Mouse (Mus musculus): Measurements from ENCODE around the gene Slc25a41. TPM values are rescaled to one million over a fixed set of nuclear protein-coding genes. Genes with fewer than 3 reads are reported as not detected.
"Not testable (repeated sequence)": the region's sequence is repeated elsewhere in the genome, so short reads cannot be mapped to it uniquely, and the experiment has no call there.

The Slc25a41 gene
- polyA plus RNA-seq, 1 experiment from 2014 or later, result not detected

GRCm38 (mm10) chr17:57056246-57056645 lies 14.8 kb upstream of the Slc25a41 start:
- H3K4me2 ChIP-seq (ENCODE audit: low read depth, low read length), result no peak overlapping the region; the same call in 1 of the 2 replicates
- H3K9me3 ChIP-seq (ENCODE audit: low read length), result no peaks in the 10 kb centered on the region
- TF ChIP-seq CTCF (IDR thresholded peaks at IDR 0.05; ENCODE audit: low read depth), result no peak
- no peak for TF ChIP-seq EP300 (IDR thresholded peaks at IDR 0.05; ENCODE audit: low read depth)
- H3K36me3 ChIP-seq (replicated peaks; ENCODE audit: insufficient read depth, low read length), result peaks cover 22% of the 10 kb centered on the region
- H3K4me1 ChIP-seq (ENCODE audit: insufficient read depth), result peaks cover 20% of the 10 kb centered on the region
- H3K9ac ChIP-seq (replicated peaks), result no peak overlapping the region
- no peak for DNase-seq
- WGBS (ENCODE audit: insufficient replicate concordance), result 60% methylated on average over 3 of the region's 3 CpGs
- H3K27ac ChIP-seq (ENCODE audit: low read depth), result peak overlapping the region; percentile 67
- peak; percentile 28 for ATAC-seq
- H3K27me3 ChIP-seq (ENCODE audit: insufficient read depth, low read length), result peaks cover 13% of the 10 kb centered on the region
- no peak overlapping the region for H3K4me3 ChIP-seq (ENCODE audit: low read depth, low read length)

- H3K4me1 ChIP-seq (ENCODE audit: insufficient read depth); DNase-seq; H3K9ac ChIP-seq (replicated peaks); H3K4me3 ChIP-seq (ENCODE audit: low read depth, low read length); H3K9me3 ChIP-seq (ENCODE audit: low read length); H3K27me3 ChIP-seq (ENCODE audit: insufficient read depth, low read length); H3K27ac ChIP-seq (ENCODE audit: low read depth); ATAC-seq; H3K4me2 ChIP-seq (ENCODE audit: low read depth, low read length): not testable (repeated sequence)
- peak; percentile 56 for TF ChIP-seq CTCF (IDR thresholded peaks at IDR 0.05; ENCODE audit: low read depth)
- 73% methylated on average over 4 of the region's 4 CpGs for WGBS (ENCODE audit: insufficient replicate concordance)
- peaks cover 29% of the 10 kb centered on the region for H3K36me3 ChIP-seq (replicated peaks; ENCODE audit: insufficient read depth, low read length)
Measured at GRCm38 (mm10) chr17:57051679-57052078, 10.2 kb upstream of the Slc25a41 start.

GRCm38 (mm10) chr17:57048816-57049215 lies 7.4 kb upstream of the Slc25a41 start:
- DNase-seq, result no peak
- Histone ChIP-seq H3K4me3 (ENCODE audit: low read depth, low read length) (no peak overlapping the region), H3K4me1 (ENCODE audit: insufficient read depth) (no peaks in the 10 kb centered on the region), H3K27me3 (ENCODE audit: insufficient read depth, low read length) (no peaks in the 10 kb centered on the region), H3K9ac (replicated peaks) (no peak overlapping the region), H3K27ac (ENCODE audit: low read depth) (no peak overlapping the region), H3K9me3 (ENCODE audit: low read length) (no peaks in the 10 kb centered on the region), H3K36me3 (replicated peaks; ENCODE audit: insufficient read depth, low read length) (peaks cover 26% of the 10 kb centered on the region), H3K4me2 (ENCODE audit: low read depth, low read length) (no peak overlapping the region)
- no peak for ATAC-seq
- 70% methylated on average over 3 of the region's 3 CpGs for WGBS (ENCODE audit: insufficient replicate concordance)
- no peak for TF ChIP-seq EP300 (IDR thresholded peaks at IDR 0.05; ENCODE audit: low read depth)
- TF ChIP-seq CTCF (IDR thresholded peaks at IDR 0.05; ENCODE audit: low read depth), result no peak

- Histone ChIP-seq H3K36me3 (replicated peaks; ENCODE audit: insufficient read depth, low read length) (peaks cover 13% of the 10 kb centered on the region; the same call in 1 of the 2 replicates), H3K4me2 (ENCODE audit: low read depth, low read length) (no peak overlapping the region), H3K27me3 (ENCODE audit: insufficient read depth, low read length) (no peaks in the 10 kb centered on the region), H3K9ac (replicated peaks) (no peak overlapping the region), H3K9me3 (ENCODE audit: low read length) (no peaks in the 10 kb centered on the region), H3K4me3 (ENCODE audit: low read depth, low read length) (no peak overlapping the region), H3K27ac (ENCODE audit: low read depth) (no peak overlapping the region), H3K4me1 (ENCODE audit: insufficient read depth) (no peaks in the 10 kb centered on the region)
- 69% methylated on average over 5 of the region's 5 CpGs for WGBS (ENCODE audit: insufficient replicate concordance)
- TF ChIP-seq CTCF (IDR thresholded peaks at IDR 0.05; ENCODE audit: low read depth) (no peak), EP300 (IDR thresholded peaks at IDR 0.05; ENCODE audit: low read depth) (no peak)
- no peak for ATAC-seq
- DNase-seq, result no peak
Measured at GRCm38 (mm10) chr17:57047406-57047805, 6.0 kb upstream of the Slc25a41 start.

GRCm38 (mm10) chr17:57038978-57039377 lies 2.5 kb downstream of the Slc25a41 start:
- Histone ChIP-seq H3K4me1 (ENCODE audit: insufficient read depth) (no peaks in the 10 kb centered on the region; the same call in 1 of the 2 replicates), H3K27ac (ENCODE audit: low read depth) (no peak overlapping the region), H3K4me2 (ENCODE audit: low read depth, low read length) (no peak overlapping the region), H3K27me3 (ENCODE audit: insufficient read depth, low read length) (no peaks in the 10 kb centered on the region), H3K4me3 (ENCODE audit: low read depth, low read length) (no peak overlapping the region), H3K9ac (replicated peaks) (no peak overlapping the region), H3K9me3 (ENCODE audit: low read length) (no peaks in the 10 kb centered on the region), H3K36me3 (replicated peaks; ENCODE audit: insufficient read depth, low read length) (no peaks in the 10 kb centered on the region)
- TF ChIP-seq CTCF (IDR thresholded peaks at IDR 0.05; ENCODE audit: low read depth) (peak; percentile 50), EP300 (IDR thresholded peaks at IDR 0.05; ENCODE audit: low read depth) (no peak)
- DNase-seq (no peak), ATAC-seq (no peak)
- WGBS (ENCODE audit: insufficient replicate concordance), result 40% methylated on average over 8 of the region's 8 CpGs

GRCm38 (mm10) chr17:57032854-57033253 lies 8.6 kb downstream of the Slc25a41 start:
- H3K4me1 ChIP-seq (ENCODE audit: insufficient read depth), result peaks cover 22% of the 10 kb centered on the region
- H3K27me3 ChIP-seq (ENCODE audit: insufficient read depth, low read length), result no peaks in the 10 kb centered on the region
- H3K9me3 ChIP-seq (ENCODE audit: low read length), result no peaks in the 10 kb centered on the region
- H3K9ac ChIP-seq (replicated peaks), result no peak overlapping the region
- no peak for ATAC-seq
- peak; percentile 11; the same call in 1 of the 2 replicates for TF ChIP-seq CTCF (IDR thresholded peaks at IDR 0.05; ENCODE audit: low read depth)
- no peak for TF ChIP-seq EP300 (IDR thresholded peaks at IDR 0.05; ENCODE audit: low read depth)
- 78% methylated on average over 4 of the region's 4 CpGs for WGBS (ENCODE audit: insufficient replicate concordance)
- H3K4me2 ChIP-seq (ENCODE audit: low read depth, low read length), result peak overlapping the region; percentile 82; the same call in 1 of the 2 replicates
- no peak for DNase-seq
- peaks cover 9% of the 10 kb centered on the region for H3K36me3 ChIP-seq (replicated peaks; ENCODE audit: insufficient read depth, low read length)
- H3K4me3 ChIP-seq (ENCODE audit: low read depth, low read length), result no peak overlapping the region
- 0 out of 2 replicates have a peak overlapping the region, but pooled peaks have one; percentile 91 for H3K27ac ChIP-seq (ENCODE audit: low read depth)
